Mouse (Mus musculus): Measurements from ENCODE around the gene Spata32. TPM values are rescaled to one million over a fixed set of nuclear protein-coding genes. Genes with fewer than 3 reads are reported as not detected.
A peak's percentile ranks its signal among the peaks of the same experiment; 100 is the strongest.

Spata32 gene
- polyA plus RNA-seq, 1 experiment from 2014 or later = not detected

- H3K27me3 ChIP-seq = peaks cover 71% of the 10 kb centered on the region
- H3K27ac ChIP-seq = no peak overlapping the region
- no peak overlapping the region for H3K4me3 ChIP-seq (replicated peaks)
- H3K9ac ChIP-seq (replicated peaks) = no peak overlapping the region
- WGBS = 73% methylated on average over 6 of the region's 6 CpGs
- H3K36me3 ChIP-seq = no peaks in the 10 kb centered on the region
- no peaks in the 10 kb centered on the region for H3K9me3 ChIP-seq
- peaks cover 18% of the 10 kb centered on the region for H3K4me1 ChIP-seq (replicated peaks)
- no peak for ATAC-seq (ENCODE audit: insufficient number of reproducible peaks, insufficient read depth, low FRiP score, low TSS enrichment, low read depth)
- no peak overlapping the region for H3K4me2 ChIP-seq
Observed at GRCm38 (mm10) chr11:103172392-103173040, 45.7 kb downstream of the Spata32 start.

GRCm38 (mm10) chr11:103171703-103172391, 46.4 kb downstream of the Spata32 start:
- ATAC-seq (ENCODE audit: insufficient number of reproducible peaks, insufficient read depth, low FRiP score, low TSS enrichment, low read depth) = no peak
- Histone ChIP-seq H3K27ac (no peak overlapping the region), H3K9ac (replicated peaks) (no peak overlapping the region), H3K4me1 (replicated peaks) (peaks cover 18% of the 10 kb centered on the region), H3K27me3 (peaks cover 74% of the 10 kb centered on the region), H3K4me3 (replicated peaks) (peak overlapping the region; percentile 64; the same call in 1 of the 2 replicates), H3K36me3 (no peaks in the 10 kb centered on the region), H3K9me3 (no peaks in the 10 kb centered on the region), H3K4me2 (peak overlapping the region; percentile 99; the same call in 1 of the 2 replicates)
- WGBS = 48% methylated on average over 9 of the region's 9 CpGs

- H3K36me3 ChIP-seq = no peaks in the 10 kb centered on the region
- H3K9me3 ChIP-seq = no peaks in the 10 kb centered on the region
- peaks cover 18% of the 10 kb centered on the region for H3K4me1 ChIP-seq (replicated peaks)
- H3K4me2 ChIP-seq = peak overlapping the region; percentile 99
- H3K27ac ChIP-seq = no peak overlapping the region
- WGBS = 3% methylated on average over 23 of the region's 23 CpGs
- peaks cover 76% of the 10 kb centered on the region for H3K27me3 ChIP-seq
- peak overlapping the region; percentile 64 for H3K4me3 ChIP-seq (replicated peaks)
- H3K9ac ChIP-seq (replicated peaks) = peak overlapping the region; percentile 60
- no peak for ATAC-seq (ENCODE audit: insufficient number of reproducible peaks, insufficient read depth, low FRiP score, low TSS enrichment, low read depth)
Observed at GRCm38 (mm10) chr11:103171286-103171620, 47.0 kb downstream of the Spata32 start.

- Histone ChIP-seq H3K9me3 (no peaks in the 10 kb centered on the region), H3K27ac (no peak within 1 kb of the TSS), H3K4me3 (replicated peaks) (peak within 1 kb of the TSS; percentile 64), H3K9ac (replicated peaks) (peak within 1 kb of the TSS; percentile 60), H3K36me3 (no peaks in the 10 kb centered on the region), H3K27me3 (peaks cover 76% of the 10 kb centered on the region), H3K4me1 (replicated peaks) (peaks cover 18% of the 10 kb centered on the region), H3K4me2 (peak within 1 kb of the TSS; percentile 99)
- WGBS = 2% methylated on average over 80 of the region's 84 CpGs
- no peak for ATAC-seq (ENCODE audit: insufficient number of reproducible peaks, insufficient read depth, low FRiP score, low TSS enrichment, low read depth)
Observed at GRCm38 (mm10) chr11:103170494-103171285, 47.5 kb downstream of the Spata32 start, which contains the start of gene Fmnl1. Fmnl1 (plus strand) TSS chr11:103171107.

- peaks cover 76% of the 10 kb centered on the region for H3K27me3 ChIP-seq
- no peak for ATAC-seq (ENCODE audit: insufficient number of reproducible peaks, insufficient read depth, low FRiP score, low TSS enrichment, low read depth)
- WGBS = 55% methylated on average over 3 of the region's 3 CpGs
Observed at GRCm38 (mm10) chr11:103170111-103170493, 48.1 kb downstream of the Spata32 start.

GRCm38 (mm10) chr11:103169664-103170063, 48.6 kb downstream of the Spata32 start:
- no peaks in the 10 kb centered on the region for H3K9me3 ChIP-seq
- no peak for ATAC-seq (ENCODE audit: insufficient number of reproducible peaks, insufficient read depth, low FRiP score, low TSS enrichment, low read depth)
- no peak overlapping the region for H3K4me2 ChIP-seq
- H3K4me3 ChIP-seq (replicated peaks) = no peak overlapping the region
- no peaks in the 10 kb centered on the region for H3K36me3 ChIP-seq
- H3K4me1 ChIP-seq (replicated peaks) = peaks cover 13% of the 10 kb centered on the region
- peaks cover 76% of the 10 kb centered on the region for H3K27me3 ChIP-seq
- no peak overlapping the region for H3K27ac ChIP-seq
- no peak overlapping the region for H3K9ac ChIP-seq (replicated peaks)
- 73% methylated on average over 5 of the region's 5 CpGs for WGBS

More at GRCm38 (mm10) chr11:103170111-103170493, 48.1 kb downstream of the Spata32 start:
- Histone ChIP-seq H3K4me3 (replicated peaks) (peak overlapping the region; percentile 64), H3K4me2 (peak overlapping the region; percentile 99), H3K9me3 (no peaks in the 10 kb centered on the region), H3K4me1 (replicated peaks) (peaks cover 18% of the 10 kb centered on the region), H3K36me3 (no peaks in the 10 kb centered on the region), H3K27ac (no peak overlapping the region), H3K9ac (replicated peaks) (0 out of 2 replicates have a peak overlapping the region, but pooled peaks have one; percentile 60)

- WGBS = 29% methylated on average over 9 of the region's 9 CpGs
- peaks cover 12% of the 10 kb centered on the region for H3K4me1 ChIP-seq (replicated peaks)
- H3K9me3 ChIP-seq = no peaks in the 10 kb centered on the region
- no peak overlapping the region for H3K4me2 ChIP-seq
- H3K9ac ChIP-seq (replicated peaks) = no peak overlapping the region
- no peak for ATAC-seq (ENCODE audit: insufficient number of reproducible peaks, insufficient read depth, low FRiP score, low TSS enrichment, low read depth)
- H3K36me3 ChIP-seq = no peaks in the 10 kb centered on the region
- H3K4me3 ChIP-seq (replicated peaks) = no peak overlapping the region
- H3K27ac ChIP-seq = no peak overlapping the region
- peaks cover 71% of the 10 kb centered on the region for H3K27me3 ChIP-seq
Observed at GRCm38 (mm10) chr11:103168690-103169390, 49.4 kb downstream of the Spata32 start.

GRCm38 (mm10) chr11:103164391-103164790, 53.8 kb downstream of the Spata32 start:
- H3K36me3 ChIP-seq = no peaks in the 10 kb centered on the region
- 24% methylated on average over 10 of the region's 10 CpGs for WGBS
- no peak overlapping the region for H3K9ac ChIP-seq (replicated peaks)
- H3K4me1 ChIP-seq (replicated peaks) = no peaks in the 10 kb centered on the region
- H3K27me3 ChIP-seq = peaks cover 26% of the 10 kb centered on the region
- no peak overlapping the region for H3K4me3 ChIP-seq (replicated peaks)
- H3K27ac ChIP-seq = no peak overlapping the region
- H3K4me2 ChIP-seq = no peak overlapping the region
- H3K9me3 ChIP-seq = no peaks in the 10 kb centered on the region
- no peak for ATAC-seq (ENCODE audit: insufficient number of reproducible peaks, insufficient read depth, low FRiP score, low TSS enrichment, low read depth)

- Histone ChIP-seq H3K4me3 (replicated peaks) (no peak overlapping the region), H3K4me2 (no peak overlapping the region), H3K9ac (replicated peaks) (no peak overlapping the region), H3K27ac (no peak overlapping the region), H3K9me3 (no peaks in the 10 kb centered on the region), H3K27me3 (peaks cover 5% of the 10 kb centered on the region; the same call in 1 of the 2 replicates), H3K4me1 (replicated peaks) (no peaks in the 10 kb centered on the region; the same call in 1 of the 2 replicates), H3K36me3 (no peaks in the 10 kb centered on the region)
- no peak for ATAC-seq (ENCODE audit: insufficient number of reproducible peaks, insufficient read depth, low FRiP score, low TSS enrichment, low read depth)
- WGBS = 87% methylated on average over 5 of the region's 5 CpGs
Observed at GRCm38 (mm10) chr11:103162132-103162531, 56.1 kb downstream of the Spata32 start.

- Histone ChIP-seq H3K27ac (no peak overlapping the region), H3K36me3 (no peaks in the 10 kb centered on the region), H3K9ac (replicated peaks) (no peak overlapping the region), H3K4me3 (replicated peaks) (no peak overlapping the region), H3K27me3 (peaks cover 1% of the 10 kb centered on the region; the same call in 1 of the 2 replicates), H3K4me2 (no peak overlapping the region), H3K4me1 (replicated peaks) (no peaks in the 10 kb centered on the region; the same call in 1 of the 2 replicates), H3K9me3 (no peaks in the 10 kb centered on the region)
- WGBS = 71% methylated on average over 7 of the region's 7 CpGs
- ATAC-seq (ENCODE audit: insufficient number of reproducible peaks, insufficient read depth, low FRiP score, low TSS enrichment, low read depth) = no peak
Observed at GRCm38 (mm10) chr11:103161449-103161848, 56.8 kb downstream of the Spata32 start.

Measured in limb, embryonic 12.5 days (tissue).